Mouse (Mus musculus) stomach, postnatal 0 days (tissue): Measurements from ENCODE around the gene Mylk.

ENCODE experiments used
- CTCF ChIP-seq: IDR thresholded peaks from 2 replicates; pipeline ENCODE4 v1.5.1; 2016; ENCODE audit warnings: antibody characterized with exemption, low read depth, mild to moderate bottlenecking, moderate library complexity
- EP300 ChIP-seq: optimal IDR thresholded peaks from 2 replicates; pipeline ENCODE3; 2016; ENCODE audit warnings: antibody characterized with exemption

DNA sequence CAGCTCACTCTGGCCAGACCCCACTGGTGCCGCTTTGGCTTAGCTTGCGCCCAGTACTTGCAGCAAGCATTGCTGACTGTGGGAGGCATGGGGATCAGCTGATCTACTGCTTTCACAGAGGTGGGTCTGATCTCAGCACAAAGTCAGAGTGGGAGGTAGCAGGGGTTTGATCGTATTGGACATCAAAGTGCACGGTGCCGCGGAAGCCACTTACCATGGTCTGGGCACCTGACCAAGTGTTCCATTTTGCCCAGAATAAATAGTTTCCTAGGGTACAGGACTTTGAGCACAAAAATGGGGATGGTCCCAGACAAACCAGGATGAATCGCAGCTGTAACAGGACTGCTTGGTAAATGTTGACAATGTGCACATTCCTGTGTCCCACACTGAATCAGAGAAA is 236.0 kb downstream of the Mylk start:
- no peak for TF ChIP-seq CTCF
- no peak for TF ChIP-seq EP300
